Mouse (Mus musculus) heart, embryonic 14.5 days (tissue): ENCODE results near the gene Hoxc5. TPM values are rescaled to one million over a fixed set of nuclear protein-coding genes. Genes with fewer than 3 reads are reported as not detected.

ENCODE experiments used
- ATAC-seq: fragments of 200-750 bp; cut with Nextera tagmentation; 2 replicates; pipeline ENCODE4 v1.8.0; 2017; ENCODE audit warnings: low read depth, moderate TSS enrichment; ENCODE audit not compliant: insufficient number of reproducible peaks, insufficient read depth, low FRiP score
- H3K27ac ChIP-seq, 2 experiments: fragments of 200-500 bp in 1 of 2; fragments of 300-500 bp in 1 of 2; sonication (generic) in 1 of 2; replicated peaks in 1 of 2; 2 replicates each; pipeline ENCODE4 v1.5.1; 2012 to 2014; ENCODE audit warnings: low read depth in 2 of 2, low read length in 2 of 2, control low read depth in 1 of 2, mild to moderate bottlenecking in 1 of 2, mixed read lengths in 1 of 2; ENCODE audit not compliant: control insufficient read depth in 1 of 2, insufficient read depth in 1 of 2
- H3K27me3 ChIP-seq: fragments of 300-500 bp; sonication (generic); 2 replicates; pipeline ENCODE4 v1.6.1; 2014; ENCODE audit warnings: mild to moderate bottlenecking, low read length, control low read depth; ENCODE audit not compliant: control insufficient read depth, insufficient read depth
- H3K36me3 ChIP-seq: fragments of 300-500 bp; sonication (generic); 2 replicates; pipeline ENCODE4 v1.6.1; 2014; ENCODE audit warnings: mild to moderate bottlenecking, control low read depth, low read length, mixed read lengths; ENCODE audit not compliant: control insufficient read depth, insufficient read depth
- H3K4me1 ChIP-seq, 2 experiments: fragments of 200-500 bp in 1 of 2; fragments of 300-500 bp in 1 of 2; sonication (generic) in 1 of 2; 2 replicates each; pipeline ENCODE4 v1.6.1; 2012 to 2014; ENCODE audit warnings: low read length in 2 of 2, control low read depth in 1 of 2, mixed read lengths in 1 of 2; ENCODE audit not compliant: control insufficient read depth in 2 of 2, insufficient read depth in 2 of 2
- H3K4me2 ChIP-seq: fragments of 300-500 bp; sonication (generic); 2 replicates; pipeline ENCODE4 v1.6.1; 2014; ENCODE audit warnings: mild to moderate bottlenecking, low read length
- H3K4me3 ChIP-seq, 2 experiments: fragments of 200-500 bp in 1 of 2; fragments of 300-500 bp in 1 of 2; sonication (generic) in 1 of 2; 2 replicates each; pipeline ENCODE4 v1.5.1; 2012 to 2014; ENCODE audit warnings: low read length in 2 of 2, mild to moderate bottlenecking in 2 of 2, control low read depth in 1 of 2, low read depth in 1 of 2, moderate library complexity in 1 of 2; ENCODE audit not compliant: control insufficient read depth in 1 of 2, insufficient read depth in 1 of 2
- H3K9ac ChIP-seq: fragments of 300-500 bp; sonication (generic); 2 replicates; pipeline ENCODE4 v1.6.1; 2014; ENCODE audit warnings: mild to moderate bottlenecking, low read length
- H3K9me3 ChIP-seq: fragments of 300-500 bp; sonication (generic); 2 replicates; pipeline ENCODE4 v1.6.1; 2016; ENCODE audit warnings: low read length, control low read depth; ENCODE audit not compliant: control insufficient read depth
- WGBS: fragments of 180-500 bp; shearing (Covaris S2); extraction: QIAGEN DNeasy Blood & Tissue Kit; methylation state at CpG from one replicate; pipeline ENCODE4 v1.1.7; 2014; 5-methylcytosine and 5-hydroxymethylcytosine counted together
- polyA plus RNA-seq: library from polyadenylated mRNA; unstranded; fragments of >200 nt; fragmentation: Nextera tagmentation; extraction: Ambion mirVana; gene quantifications from 2 replicates; pipeline ENCODE4 v1.2.1, GENCODE M21; 2014

Hoxc5 gene
- polyA plus RNA-seq, 1 experiment from 2014 or later, result 0.07 TPM

- no peak overlapping the region for H3K4me2 ChIP-seq
- no peak for ATAC-seq
- peaks cover 100% of the 10 kb centered on the region for H3K27me3 ChIP-seq
- H3K4me3 ChIP-seq, result no peak overlapping the region
- H3K9ac ChIP-seq, result no peak overlapping the region
- no peak overlapping the region for H3K27ac ChIP-seq
- no peaks in the 10 kb centered on the region for H3K36me3 ChIP-seq
- 2% methylated on average over 21 of the region's 21 CpGs for WGBS
- no peaks in the 10 kb centered on the region; a peak in 1 of 4 replicates for H3K4me1 ChIP-seq
- no peaks in the 10 kb centered on the region for H3K9me3 ChIP-seq
These were observed 8.5 kb downstream of the Hoxc5 start for GRCm38 (mm10) chr15:102975688-102976111.

GRCm38 (mm10) chr15:102976171-102976570, 8.9 kb downstream of the Hoxc5 start, which contains the start of gene Hoxc9:
Gene Hoxc9, plus strand, starts transcription at chr15:102976439.
- no peak within 1 kb of the TSS for H3K27ac ChIP-seq
- H3K9ac ChIP-seq, result no peak within 1 kb of the TSS
- H3K4me1 ChIP-seq, result peaks cover 0 to under 1% of the 10 kb centered on the region in 2 experiments; a peak in 1 of 4 replicates
- H3K4me3 ChIP-seq, result peak within 1 kb of the TSS in 1 of 2 experiments; percentile 28; a peak in 2 of 4 replicates
- H3K4me2 ChIP-seq, result peak within 1 kb of the TSS; percentile 43
- no peaks in the 10 kb centered on the region for H3K36me3 ChIP-seq
- WGBS, result 0% methylated on average over 13 of the region's 20 CpGs
- H3K27me3 ChIP-seq, result peaks cover 100% of the 10 kb centered on the region
- no peak for ATAC-seq
- H3K9me3 ChIP-seq, result no peaks in the 10 kb centered on the region

GRCm38 (mm10) chr15:102976631-102977422, 9.6 kb downstream of the Hoxc5 start:
- 1% methylated on average over 37 of the region's 37 CpGs for WGBS

GRCm38 (mm10) chr15:102977423-102977974, 10.3 kb downstream of the Hoxc5 start:
- peaks cover 0 to 6% of the 10 kb centered on the region in 2 experiments; a peak in 2 of 4 replicates for H3K4me1 ChIP-seq
- peaks cover 100% of the 10 kb centered on the region for H3K27me3 ChIP-seq
- no peak for ATAC-seq
- no peaks in the 10 kb centered on the region for H3K9me3 ChIP-seq
- peak overlapping the region in 1 of 2 experiments; percentile 28; a peak in 2 of 4 replicates for H3K4me3 ChIP-seq
- H3K4me2 ChIP-seq, result peak overlapping the region; percentile 43
- H3K9ac ChIP-seq, result no peak overlapping the region
- no peak overlapping the region for H3K27ac ChIP-seq
- H3K36me3 ChIP-seq, result no peaks in the 10 kb centered on the region
- WGBS, result 3% methylated on average over 16 of the region's 16 CpGs

More at GRCm38 (mm10) chr15:102976631-102977422, 9.6 kb downstream of the Hoxc5 start:
- peaks cover 0 to 4% of the 10 kb centered on the region in 2 experiments; a peak in 2 of 4 replicates for H3K4me1 ChIP-seq
- H3K27me3 ChIP-seq, result peaks cover 100% of the 10 kb centered on the region
- H3K4me2 ChIP-seq, result peak overlapping the region; percentile 43
- no peaks in the 10 kb centered on the region for H3K9me3 ChIP-seq
- H3K9ac ChIP-seq, result no peak overlapping the region
- ATAC-seq, result no peak
- H3K4me3 ChIP-seq, result peak overlapping the region in 1 of 2 experiments; percentile 28; a peak in 2 of 4 replicates
- no peaks in the 10 kb centered on the region for H3K36me3 ChIP-seq
- H3K27ac ChIP-seq, result no peak overlapping the region

GRCm38 (mm10) chr15:102978615-102979515, 11.6 kb downstream of the Hoxc5 start:
- no peak for ATAC-seq
- Histone ChIP-seq H3K4me1 (peaks cover 0 to 6% of the 10 kb centered on the region in 2 experiments; a peak in 2 of 4 replicates), H3K27me3 (peaks cover 100% of the 10 kb centered on the region), H3K4me2 (no peak overlapping the region), H3K9ac (no peak overlapping the region), H3K27ac (no peak overlapping the region), H3K9me3 (no peaks in the 10 kb centered on the region), H3K4me3 (no peak overlapping the region), H3K36me3 (no peaks in the 10 kb centered on the region)
- 2% methylated on average over 13 of the region's 13 CpGs for WGBS

GRCm38 (mm10) chr15:102979936-102980335, 12.7 kb downstream of the Hoxc5 start:
- H3K4me2 ChIP-seq, result no peak overlapping the region
- no peak for ATAC-seq
- 0% methylated on average over 1 of the region's 1 CpGs for WGBS

GRCm38 (mm10) chr15:102980352-102980751, 13.1 kb downstream of the Hoxc5 start:
- H3K27me3 ChIP-seq, result peaks cover 100% of the 10 kb centered on the region
- no peak for ATAC-seq
- 5% methylated on average over 11 of the region's 11 CpGs for WGBS
- H3K9ac ChIP-seq, result no peak overlapping the region
- H3K4me2 ChIP-seq, result no peak overlapping the region
- no peaks in the 10 kb centered on the region for H3K36me3 ChIP-seq
- no peak overlapping the region for H3K4me3 ChIP-seq
- H3K4me1 ChIP-seq, result peaks cover 0 to 6% of the 10 kb centered on the region in 2 experiments; a peak in 2 of 4 replicates
- no peak overlapping the region for H3K27ac ChIP-seq
- H3K9me3 ChIP-seq, result no peaks in the 10 kb centered on the region

More at GRCm38 (mm10) chr15:102979936-102980335, 12.7 kb downstream of the Hoxc5 start:
- H3K9ac ChIP-seq, result no peak overlapping the region
- peaks cover 100% of the 10 kb centered on the region for H3K27me3 ChIP-seq
- no peaks in the 10 kb centered on the region for H3K9me3 ChIP-seq
- no peak overlapping the region for H3K27ac ChIP-seq
- peaks cover 0 to 6% of the 10 kb centered on the region in 2 experiments; a peak in 2 of 4 replicates for H3K4me1 ChIP-seq
- H3K36me3 ChIP-seq, result no peaks in the 10 kb centered on the region
- no peak overlapping the region for H3K4me3 ChIP-seq
